Mouse (Mus musculus) heart, postnatal 10 days (tissue): Measurements from ENCODE around the gene Shisa8. TPM values are rescaled to one million over a fixed set of nuclear protein-coding genes. Genes with fewer than 3 reads are reported as not detected.

Experiments used
- DNase-seq, 2 experiments: peaks; one replicate each; pipeline ENCODE4 v3.0.0; 2021
- intact Hi-C: fragments of 180-260 bp; cut with DNase I; formaldehyde crosslinking; loops from one replicate; pipeline ENCODE4 v1.15.1; 2025
- total RNA-seq, 2 experiments: library from RNA; stranded (reverse); gene quantifications; 2 replicates each; pipeline ENCODE4 v1.2.3; 2021

Gene Shisa8
- total RNA-seq, 2 experiments from 2014 or later, result 0.36 TPM; not detected in 1

GRCm38 (mm10) chr15:82223657-82224601 lies 11.3 kb upstream of the Shisa8 start, which contains the start of gene Tnfrsf13c:
Tnfrsf13c (minus strand) TSS chr15:82224369.
- intact Hi-C loops, result no loop called here

GRCm38 (mm10) chr15:82223251-82223650 lies 10.6 kb upstream of the Shisa8 start:
- intact Hi-C loops, result no loop called here
- DNase-seq, result no peak

More at GRCm38 (mm10) chr15:82223657-82224601, 11.3 kb upstream of the Shisa8 start, which contains the start of gene Tnfrsf13c:
- DNase-seq, result peak; percentile 44 to 56

GRCm38 (mm10) chr15:82221104-82221860 lies 8.7 kb upstream of the Shisa8 start:
- DNase-seq, result no peak
- intact Hi-C loops, result no loop called here

GRCm38 (mm10) chr15:82220003-82220675 lies 7.5 kb upstream of the Shisa8 start:
- intact Hi-C loops, result no loop called here
- DNase-seq, result no peak

- intact Hi-C loops, result no loop called here
- peak in 1 of 2 experiments; percentile 23 for DNase-seq
Observed at GRCm38 (mm10) chr15:82218778-82219666, 6.4 kb upstream of the Shisa8 start.

GRCm38 (mm10) chr15:82217980-82218379 lies 5.4 kb upstream of the Shisa8 start:
- intact Hi-C loops, result no loop called here
- no peak for DNase-seq

- no peak for DNase-seq
- intact Hi-C loops, result no loop called here
Observed at GRCm38 (mm10) chr15:82217039-82217438, 4.4 kb upstream of the Shisa8 start.

GRCm38 (mm10) chr15:82216142-82216827 lies 3.7 kb upstream of the Shisa8 start:
- intact Hi-C loops, result no loop called here
- DNase-seq, result no peak

- intact Hi-C loops, result no loop called here
- no peak for DNase-seq
Observed at GRCm38 (mm10) chr15:82215332-82216046, 2.9 kb upstream of the Shisa8 start.

- intact Hi-C loops, result no loop called here
- DNase-seq, result no peak
Observed at GRCm38 (mm10) chr15:82213222-82213621, 607 bp upstream of the Shisa8 start.

GRCm38 (mm10) chr15:82211911-82212751 lies 484 bp downstream of the Shisa8 start:
- intact Hi-C loops, result no loop called here
- peak; percentile 34 to 39 for DNase-seq

GRCm38 (mm10) chr15:82211281-82211680 lies 1.3 kb downstream of the Shisa8 start:
- intact Hi-C loops, result no loop called here
- no peak for DNase-seq

GRCm38 (mm10) chr15:82210801-82211200 lies 1.8 kb downstream of the Shisa8 start:
- DNase-seq, result no peak
- intact Hi-C loops, result no loop called here

- intact Hi-C loops, result no loop called here
- DNase-seq, result no peak
Observed at GRCm38 (mm10) chr15:82209295-82210050, 3.1 kb downstream of the Shisa8 start.

GRCm38 (mm10) chr15:82208307-82208706 lies 4.3 kb downstream of the Shisa8 start:
- DNase-seq, result no peak
- intact Hi-C loops, result no loop called here

- DNase-seq, result no peak
- intact Hi-C loops, result no loop called here
Observed at GRCm38 (mm10) chr15:82207504-82208219, 5.0 kb downstream of the Shisa8 start.
